ENCODE assay signal across 8 mouse cellular contexts in genomic region chr8:105224413-105225271, GRCm38 (mm10). TPM values are rescaled to one million over a fixed set of nuclear protein-coding genes. Genes with fewer than 3 reads are reported as not detected.
A peak's percentile ranks its signal among the peaks of the same experiment; 100 is the strongest.
DNase-seq lines count a peak whose midpoint lies in the region; ATAC-seq lines count a peak whose summit lies in the region.

D230025D16Rik (plus strand) TSS chr8:105225145.

- H3K27me3 ChIP-seq in hindbrain, embryonic 13.5 days = no peaks in the 10 kb centered on the region

- 3% methylated on average over 34 of the region's 34 CpGs for WGBS in hindbrain, embryonic 13.5 days

- H3K9me3 ChIP-seq in hindbrain, embryonic 13.5 days = no peaks in the 10 kb centered on the region

- peak; percentile 96 for ATAC-seq in hindbrain, embryonic 13.5 days (ENCODE audit: low FRiP score)

- DNase-seq in NIH3T3 (ENCODE audit: low read depth) = peak; percentile 98
- peak; percentile 97 to 98 for DNase-seq in cerebellum, postnatal 10 days
- DNase-seq in frontal cortex, postnatal 14 days (ENCODE audit: low spot score in 2 of 2) = peak; percentile 89 to 92
- DNase-seq in layer of hippocampus, postnatal 25 days (ENCODE audit: extremely low spot score in 1 of 2, low spot score in 1 of 2) = peak; percentile 91 to 95
- peak; percentile 95 for DNase-seq in lung, postnatal 25 days (ENCODE audit: low spot score)
- peak; percentile 99 for DNase-seq in retina, embryonic 14.5 days (ENCODE audit: low spot score)
- peak; percentile 98 for DNase-seq in thymus, postnatal 4 days

- peak within 1 kb of the TSS; percentile 94 for H3K9ac ChIP-seq in hindbrain, embryonic 13.5 days

- no peaks in the 10 kb centered on the region for H3K36me3 ChIP-seq in hindbrain, embryonic 13.5 days

- H3K4me1 ChIP-seq in hindbrain, embryonic 13.5 days (replicated peaks) = peaks cover 21% of the 10 kb centered on the region

- peak within 1 kb of the TSS; percentile 87 for H3K27ac ChIP-seq in hindbrain, embryonic 13.5 days

- H3K4me3 ChIP-seq in hindbrain, embryonic 13.5 days = peak within 1 kb of the TSS; percentile 96

- H3K4me2 ChIP-seq in hindbrain, embryonic 13.5 days = peak within 1 kb of the TSS; percentile 67

RNA-seq across cellular contexts. Expression of gene D230025D16Rik, which starts in this region (rescaled TPM):
- polyA plus RNA-seq in hindbrain, embryonic 13.5 days (2015; fragmentation: Nextera tagmentation; extraction: Ambion mirVana) = 27.4 and 29.5 TPM in 2 replicates
- 10 to 100 TPM; 35.4 to 36.4 TPM for total RNA-seq in layer of hippocampus, postnatal 25 days (2021)

Comparison
In these comparisons a context has a peak if more than half of its experiments do, and no peak if none do; other contexts are left out.
1. Peak in every context shown above with its lines: DNase-seq, ATAC-seq, H3K4me3 ChIP-seq and H3K27ac ChIP-seq.